Mouse (Mus musculus) ES-CJ7 (cell line): ENCODE measurements around the gene Cyp2c55.

Experiments
- DNase-seq: peaks from one replicate; pipeline ENCODE4 v3.0.0; 2011; ENCODE audit warnings: low read depth, low spot score

Gene Cyp2c55

DNA sequence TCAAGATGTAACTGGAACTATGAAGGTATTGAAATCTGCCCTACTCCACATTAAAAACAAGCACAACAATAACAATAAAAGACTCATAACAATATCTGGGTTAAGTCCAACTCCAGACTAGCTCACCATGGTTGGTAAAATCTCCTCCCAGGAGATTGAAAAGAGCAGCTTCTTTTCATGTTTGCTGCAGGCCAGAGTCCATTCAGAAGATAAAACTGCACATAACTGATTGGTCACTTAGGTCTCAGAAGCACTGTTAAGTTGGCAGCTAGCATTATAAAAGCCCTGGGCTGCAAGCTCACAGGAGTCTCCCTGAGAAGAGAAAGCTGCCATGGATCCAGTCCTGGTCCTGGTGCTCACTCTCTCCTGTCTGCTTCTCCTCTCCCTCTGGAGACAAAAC lies at the start of gene Cyp2c55:
Gene Cyp2c55, plus strand, starts transcription at position 305 of the 400 bp plus-strand sequence.
- no peak for DNase-seq

DNA sequence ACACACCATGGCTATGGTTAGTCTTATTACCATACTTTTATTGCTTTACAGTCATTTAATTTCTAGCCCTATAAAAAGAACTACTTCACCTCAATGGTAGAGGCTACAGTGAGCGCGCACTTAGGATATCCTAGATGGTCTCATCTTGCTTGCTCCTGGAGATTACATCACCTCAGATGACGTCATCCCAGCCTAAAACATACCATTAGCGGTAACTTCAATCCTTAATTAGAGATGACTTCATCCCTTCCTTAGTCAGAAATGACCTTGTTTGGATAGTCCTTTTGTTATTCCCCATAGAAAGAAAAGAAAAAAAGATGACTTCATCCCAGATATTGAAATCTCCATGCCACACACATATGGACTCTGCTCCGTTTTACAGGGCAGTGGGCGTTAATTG lies 36.1 kb upstream of the Cyp2c55 start:
- no peak for DNase-seq

DNA sequence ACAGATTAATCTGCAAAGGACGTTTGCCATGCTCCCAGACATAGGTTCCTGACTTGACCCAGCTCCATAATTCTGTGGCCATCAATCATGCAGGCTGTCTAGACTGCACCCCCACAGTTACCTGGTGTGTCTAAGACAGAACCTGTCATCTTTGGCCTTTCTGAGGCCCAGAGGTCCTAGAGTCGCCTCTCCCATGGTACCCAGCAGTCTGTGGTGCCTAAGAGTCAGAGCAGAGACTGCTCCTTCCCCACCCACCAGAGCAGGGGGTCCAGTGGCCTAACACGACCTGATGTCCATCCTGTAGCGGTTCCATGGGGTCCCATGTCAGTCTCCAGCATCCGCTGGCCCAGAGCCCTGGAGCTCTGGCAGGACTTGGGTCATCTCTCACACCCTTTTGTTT lies 34.2 kb upstream of the Cyp2c55 start:
- no peak for DNase-seq

DNA sequence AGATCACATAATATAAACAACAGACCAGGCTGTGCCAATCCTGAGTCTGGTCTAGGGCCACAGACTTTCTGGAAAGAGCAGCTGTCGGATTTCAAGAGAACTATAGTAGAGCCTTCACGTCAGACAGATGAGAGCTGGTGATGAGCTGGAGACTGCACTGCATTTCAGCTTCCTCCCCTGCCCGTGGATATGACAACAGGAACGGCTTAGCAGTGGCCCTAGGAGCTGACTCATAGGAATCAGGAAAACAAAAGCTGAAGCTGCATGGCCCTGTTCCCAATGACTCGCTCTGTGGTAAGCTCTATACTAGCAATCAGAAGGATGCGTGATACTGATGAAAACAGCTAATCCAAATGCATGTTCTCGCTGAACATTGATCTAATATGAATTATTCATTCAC lies 33.2 kb upstream of the Cyp2c55 start:
- no peak for DNase-seq

DNA sequence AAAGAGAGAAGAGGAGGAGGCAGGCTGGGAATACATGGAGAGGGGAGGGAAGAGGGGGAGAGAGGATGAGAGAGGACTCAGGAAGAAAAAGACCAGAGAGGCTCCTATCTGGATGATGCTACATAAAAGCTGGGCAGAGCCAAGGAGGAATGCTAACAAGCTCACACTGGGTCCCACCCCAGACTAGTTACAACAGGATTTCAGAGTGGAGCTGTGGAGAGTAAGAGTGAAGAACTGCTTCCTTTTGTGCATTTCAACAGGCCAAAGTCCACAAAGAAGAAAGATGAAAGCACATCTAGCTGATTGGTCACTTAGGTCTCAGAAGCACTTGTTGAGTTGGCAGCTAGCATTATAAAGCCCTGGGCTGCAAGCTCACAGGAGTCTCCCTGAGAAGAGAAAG lies 30.6 kb upstream of the Cyp2c55 start:
- peak; percentile 85 for DNase-seq

DNA sequence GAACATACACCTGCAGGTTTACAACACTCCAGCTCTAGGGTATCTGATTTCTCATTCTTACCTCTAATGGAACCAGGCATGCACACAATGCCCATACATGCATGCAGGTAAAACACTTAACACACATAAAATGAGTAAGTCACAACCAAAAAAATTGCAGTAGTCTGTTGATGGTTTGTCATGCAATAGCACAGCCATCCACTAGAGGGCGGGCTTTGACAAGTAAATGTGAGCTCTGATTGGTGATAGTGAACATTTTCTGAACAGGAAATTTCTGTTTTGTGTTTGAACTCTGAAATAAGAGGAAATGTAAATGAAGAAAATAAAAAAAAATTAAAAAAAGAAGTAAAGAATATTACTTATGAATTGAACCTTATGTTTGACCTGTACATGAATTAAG lies 24.9 kb upstream of the Cyp2c55 start:
- peak; percentile 72 for DNase-seq

DNA sequence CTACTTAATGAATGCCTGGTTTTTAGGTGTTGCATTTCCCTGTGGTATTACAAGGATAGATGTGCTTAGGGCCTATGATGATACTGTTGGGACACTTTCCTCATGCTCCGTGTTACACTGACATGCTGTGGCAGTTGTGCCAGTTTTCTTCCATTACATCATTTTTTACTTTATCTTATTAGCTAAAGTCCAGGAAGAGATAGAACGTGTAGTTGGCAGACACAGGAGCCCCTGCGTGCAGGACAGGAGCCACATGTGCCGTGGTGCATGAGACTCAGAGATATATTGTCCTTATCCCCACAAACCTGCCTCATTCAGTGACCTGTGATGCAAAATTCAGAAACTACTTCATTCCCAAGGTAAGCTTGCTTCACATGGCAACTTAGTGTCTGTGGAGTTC lies 8.6 kb upstream of the Cyp2c55 start:
- DNase-seq = no peak

DNA sequence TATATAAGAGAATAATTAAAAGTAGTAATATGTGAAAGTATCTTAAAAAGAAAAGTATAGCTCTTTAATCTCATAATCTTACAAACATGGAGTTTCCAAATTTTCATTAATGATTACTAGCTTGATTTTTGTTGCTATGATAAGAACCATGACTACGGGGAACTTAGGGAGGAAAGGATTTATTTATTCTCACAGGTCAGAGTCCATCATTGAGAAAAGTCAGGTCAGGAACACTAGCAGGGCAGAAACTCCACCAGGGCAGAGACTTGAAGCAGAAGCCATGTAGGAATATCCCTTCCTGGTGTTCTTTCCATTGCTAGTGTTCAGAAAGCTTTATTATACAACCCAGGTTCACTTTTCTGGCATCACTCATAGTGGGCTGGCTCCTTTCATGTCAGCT lies 8.1 kb upstream of the Cyp2c55 start:
- DNase-seq = no peak

DNA sequence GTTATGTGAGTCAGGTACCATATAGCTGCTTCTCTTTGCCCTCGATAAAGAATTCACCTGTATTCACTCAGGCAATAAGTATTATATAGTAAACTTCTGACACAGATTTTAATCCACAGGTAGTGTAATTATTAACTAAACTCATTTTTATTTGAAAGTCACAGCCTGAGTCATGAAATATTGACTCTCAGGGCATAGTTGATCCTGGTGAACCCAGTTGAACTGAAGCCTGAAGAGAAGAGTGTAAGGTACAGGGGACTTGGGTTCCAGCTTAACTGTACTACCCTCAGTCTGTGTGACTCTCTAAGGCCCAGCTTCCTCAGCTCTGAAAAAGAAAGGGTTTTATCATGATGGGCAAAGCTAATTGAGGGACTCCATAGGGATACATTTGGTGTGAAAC lies 1.7 kb upstream of the Cyp2c55 start:
- DNase-seq = no peak

DNA sequence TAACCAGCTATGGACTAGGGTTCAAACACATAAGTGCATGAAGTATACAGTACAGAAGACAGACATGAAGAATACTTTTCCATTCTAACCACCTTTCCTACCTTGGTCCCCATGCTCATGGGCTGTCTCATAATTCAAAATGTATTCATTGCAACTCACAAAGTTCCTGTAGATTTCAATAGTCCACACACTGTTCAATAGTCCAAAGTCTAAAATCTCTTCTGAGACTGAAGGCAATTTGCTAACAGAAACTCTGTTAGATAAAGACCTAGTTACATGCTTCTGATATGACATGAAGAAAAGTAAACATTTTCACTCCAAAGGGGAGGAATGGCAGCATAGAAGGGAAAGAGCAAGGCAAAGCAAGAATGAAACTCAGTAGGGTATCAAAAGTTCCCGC lies 51.1 kb downstream of the Cyp2c55 start:
- DNase-seq = no peak

DNA sequence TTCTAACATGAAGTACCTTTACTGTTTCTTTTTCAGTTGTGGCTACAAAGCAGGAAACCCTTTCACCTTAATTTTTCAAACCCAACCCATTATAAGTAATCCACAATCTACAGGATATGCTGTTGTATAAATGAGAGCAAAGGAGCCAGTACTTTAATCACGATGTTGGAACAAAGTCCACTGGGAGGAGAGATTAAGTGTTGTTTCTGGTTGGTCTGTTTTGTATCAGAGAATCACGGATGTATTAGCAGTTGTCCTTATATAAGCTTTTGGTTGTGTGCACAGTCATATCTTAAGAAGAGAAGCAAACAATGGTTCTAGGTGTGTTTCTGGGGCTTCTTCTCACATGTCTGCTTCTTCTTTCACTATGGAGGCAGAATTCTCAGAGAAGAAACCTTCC lies 53.9 kb downstream of the Cyp2c55 start, which contains the start of gene Cyp2c65:
Gene Cyp2c65, plus strand, starts transcription at position 297 of the 400 bp plus-strand sequence.
- DNase-seq = no peak
